Mouse (Mus musculus): Measurements from ENCODE around the gene Gm6034.
"Not testable (repeated sequence)": the region's sequence is repeated elsewhere in the genome, so short reads cannot be mapped to it uniquely, and the experiment has no call there.

Gene Gm6034

DNA sequence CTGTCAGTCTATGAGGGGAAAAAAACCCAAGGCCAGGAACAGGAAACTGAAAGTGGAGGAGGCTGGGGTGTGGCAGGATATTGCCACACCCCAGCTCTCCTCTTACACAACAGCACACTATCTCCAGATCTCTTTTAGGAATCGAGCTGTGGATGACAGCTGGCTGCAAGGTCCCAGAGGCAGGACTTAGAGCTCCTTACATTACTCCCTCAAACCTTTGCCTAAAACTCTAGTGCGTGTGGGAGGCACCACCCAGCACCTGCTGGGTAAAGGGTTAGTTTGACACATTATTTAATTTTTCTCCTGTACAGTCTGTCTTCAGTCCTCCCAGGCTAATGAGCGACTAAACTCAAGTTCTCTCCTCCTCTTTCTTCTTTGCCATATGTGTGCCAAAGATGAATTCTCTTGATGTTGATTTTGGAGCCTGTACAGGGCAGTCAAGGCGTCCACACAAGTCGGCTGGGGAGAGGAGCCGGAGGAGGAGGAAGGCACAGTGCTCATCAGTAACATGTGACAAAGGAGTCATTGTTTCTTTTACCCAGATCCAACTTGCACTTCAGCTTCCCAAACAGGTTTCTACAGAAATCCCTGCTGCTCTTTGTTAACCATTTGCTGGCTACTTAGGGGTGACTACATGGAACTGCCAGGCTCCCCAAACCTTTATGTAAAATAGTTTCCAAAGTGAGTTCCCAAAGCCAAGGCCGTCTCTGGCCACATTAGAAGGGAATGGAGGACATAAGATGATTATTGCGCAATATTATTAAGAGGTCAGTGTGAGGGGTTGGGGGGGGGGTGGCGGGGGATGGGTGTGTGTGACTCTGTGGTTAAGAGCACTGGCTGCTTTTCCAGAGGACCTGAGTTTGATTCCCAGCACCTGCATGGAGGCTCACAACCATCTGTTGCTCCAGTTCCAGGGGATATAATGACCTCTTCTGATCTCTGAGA, 18.8 kb upstream of the Gm6034 start:
- DNase-seq: no peak

DNA sequence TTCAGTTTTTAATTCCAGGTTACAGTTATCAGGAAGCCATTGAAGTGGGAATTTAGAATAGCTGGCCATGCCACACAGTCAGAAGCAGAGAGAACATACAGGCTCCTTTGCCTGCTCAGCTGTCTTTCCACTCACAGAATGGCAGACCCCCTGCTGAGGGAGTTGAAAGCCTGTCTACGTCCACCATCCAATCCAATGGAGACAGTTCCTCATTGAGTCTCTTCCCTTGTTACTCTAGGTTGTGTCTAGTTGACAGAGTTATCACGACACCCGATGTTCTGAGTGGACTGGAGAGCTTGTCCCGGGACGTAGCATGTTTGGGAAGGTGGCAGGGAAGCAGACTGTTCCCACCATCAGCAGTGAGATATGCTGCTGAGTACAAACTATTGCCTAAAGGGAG, 17.6 kb upstream of the Gm6034 start:
- no peak for DNase-seq

DNA sequence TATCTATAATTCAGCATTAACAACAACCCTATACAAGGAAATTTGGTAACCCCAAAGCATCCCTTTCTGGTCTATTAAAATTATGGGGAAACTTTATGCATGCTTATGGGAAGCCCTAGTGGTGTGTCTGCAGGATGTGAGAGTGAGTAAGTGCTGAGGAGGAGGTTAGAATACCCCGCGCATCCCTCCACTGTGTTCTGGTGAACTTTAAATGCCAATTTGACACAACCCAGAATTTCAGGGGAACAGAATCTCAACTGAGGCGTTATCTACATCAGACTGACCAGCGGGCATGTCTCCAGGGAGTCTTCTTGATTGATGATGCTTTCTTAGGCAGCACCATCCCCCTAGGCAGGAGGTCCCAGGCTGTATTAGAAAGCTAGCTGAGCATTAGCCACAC, 16.9 kb upstream of the Gm6034 start:
- no peak for DNase-seq

GRCm38 (mm10) chr17:36027663-36028062, 15.1 kb upstream of the Gm6034 start:
- DNase-seq: no peak

GRCm38 (mm10) chr17:36028879-36029619, 13.7 kb upstream of the Gm6034 start:
- no peak for DNase-seq

DNA sequence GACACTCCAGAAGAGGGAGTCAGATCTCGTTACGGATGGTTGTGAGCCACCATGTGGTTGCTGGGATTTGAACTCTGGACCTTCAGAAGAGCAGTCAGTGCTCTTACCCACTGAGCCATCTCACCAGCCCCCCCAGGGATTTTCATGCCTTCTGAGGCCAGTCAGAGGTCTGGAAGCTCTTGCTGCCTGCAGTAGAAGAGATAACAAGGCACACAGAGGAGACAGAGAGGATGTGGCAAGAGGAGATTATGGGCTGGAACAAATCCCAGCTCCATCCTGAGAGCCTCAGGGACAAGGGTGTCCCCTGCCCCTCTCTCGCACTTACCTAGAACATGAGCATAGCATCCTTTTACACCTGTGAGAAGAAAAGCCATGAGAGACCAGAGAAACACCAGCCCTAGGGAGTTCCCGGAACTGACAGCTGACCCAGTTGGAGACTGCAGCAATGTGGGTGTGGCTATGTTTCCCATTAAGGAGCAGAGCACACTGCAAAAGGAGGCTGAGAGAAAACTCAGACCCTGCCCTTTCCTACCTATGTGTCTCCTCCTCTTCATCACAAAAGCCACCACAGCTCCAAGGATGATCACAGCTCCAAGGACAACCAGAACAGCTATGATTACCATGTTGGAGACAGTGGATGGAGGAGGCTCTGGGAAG, 12.6 kb upstream of the Gm6034 start:
- DNase-seq: not testable (repeated sequence)

GRCm38 (mm10) chr17:36030703-36031582, 11.8 kb upstream of the Gm6034 start:
- not testable (repeated sequence) for DNase-seq

GRCm38 (mm10) chr17:36031583-36032331, 11.0 kb upstream of the Gm6034 start:
- peak; percentile 58 for DNase-seq

DNA sequence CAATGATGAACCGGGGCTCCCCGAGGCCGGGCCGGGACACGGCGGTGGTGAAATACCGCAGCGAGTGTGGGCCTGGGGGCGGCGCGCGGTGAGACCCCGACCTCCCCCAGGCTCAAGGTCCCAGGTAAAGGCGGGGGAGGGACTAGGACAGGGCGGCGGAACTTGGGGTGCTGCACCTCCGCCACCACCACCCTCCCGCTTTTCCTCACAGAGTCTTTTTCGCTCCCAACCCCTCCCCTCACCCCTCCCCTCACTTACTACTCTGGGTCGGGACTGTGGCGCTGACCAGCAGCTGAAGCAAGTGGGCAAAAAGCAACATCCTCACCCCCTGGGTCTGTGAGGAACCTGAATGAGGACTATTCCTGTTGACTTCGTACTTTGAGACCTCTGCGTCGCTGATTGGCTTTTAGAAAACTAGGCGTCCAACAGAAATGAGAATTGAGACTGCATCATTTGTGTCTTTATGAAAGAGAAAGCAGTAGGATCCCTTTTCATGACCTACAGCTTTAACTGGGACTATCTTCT, 10.3 kb upstream of the Gm6034 start, which contains the start of gene H2-T23:
Gene H2-T23, minus strand, starts transcription at position 505 of the 525 bp plus-strand sequence.
- DNase-seq: peak; percentile 29

DNA sequence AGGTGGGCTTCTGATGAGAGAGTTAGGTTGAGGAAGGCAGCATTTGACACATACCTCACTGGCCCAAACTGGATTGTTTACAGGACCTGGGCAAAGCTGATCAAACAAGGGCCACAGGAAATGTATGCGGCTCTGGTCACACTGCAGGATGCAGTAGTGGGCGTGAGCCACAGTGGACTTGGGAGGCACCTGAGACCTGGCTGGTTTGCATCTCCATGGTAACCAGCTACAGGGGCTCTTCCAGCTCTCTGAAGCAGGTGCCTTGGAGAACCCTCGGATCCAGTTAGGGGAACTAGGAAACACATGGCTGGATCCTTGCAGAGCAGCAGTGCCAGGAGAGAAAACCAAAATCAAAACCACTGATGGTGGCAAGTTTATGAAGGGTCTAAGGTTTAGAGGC, 8.2 kb upstream of the Gm6034 start:
- not testable (repeated sequence) for DNase-seq

GRCm38 (mm10) chr17:36035010-36035638, 7.6 kb upstream of the Gm6034 start:
- peak; percentile 65 for DNase-seq

- DNase-seq: not testable (repeated sequence)
These were observed 6.6 kb upstream of the Gm6034 start for GRCm38 (mm10) chr17:36036126-36036525.

GRCm38 (mm10) chr17:36040604-36041003, 2.2 kb upstream of the Gm6034 start:
- DNase-seq: not testable (repeated sequence)

- DNase-seq: not testable (repeated sequence)
These were observed 706 bp upstream of the Gm6034 start for GRCm38 (mm10) chr17:36042055-36042454.

DNA sequence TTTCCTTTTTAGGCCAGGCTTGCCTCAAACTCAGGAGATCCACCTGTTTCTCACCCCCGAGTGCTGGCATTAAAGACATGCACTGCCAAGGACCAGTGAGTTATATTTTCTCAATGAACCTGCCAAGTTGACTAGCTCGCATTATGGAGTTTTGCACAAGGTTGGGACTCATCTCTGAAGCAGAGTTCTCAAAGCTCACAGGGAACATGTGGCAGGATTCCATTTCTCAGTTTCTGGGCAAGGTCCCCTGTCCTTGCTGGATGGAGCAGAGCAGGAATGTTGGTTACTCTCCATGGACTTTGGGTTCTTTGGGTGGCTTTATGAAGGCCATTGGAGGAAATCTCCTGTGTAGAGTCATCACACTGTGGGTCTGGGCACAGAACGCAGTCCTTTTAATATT, 525 bp downstream of the Gm6034 start:
- DNase-seq: no peak

DNA sequence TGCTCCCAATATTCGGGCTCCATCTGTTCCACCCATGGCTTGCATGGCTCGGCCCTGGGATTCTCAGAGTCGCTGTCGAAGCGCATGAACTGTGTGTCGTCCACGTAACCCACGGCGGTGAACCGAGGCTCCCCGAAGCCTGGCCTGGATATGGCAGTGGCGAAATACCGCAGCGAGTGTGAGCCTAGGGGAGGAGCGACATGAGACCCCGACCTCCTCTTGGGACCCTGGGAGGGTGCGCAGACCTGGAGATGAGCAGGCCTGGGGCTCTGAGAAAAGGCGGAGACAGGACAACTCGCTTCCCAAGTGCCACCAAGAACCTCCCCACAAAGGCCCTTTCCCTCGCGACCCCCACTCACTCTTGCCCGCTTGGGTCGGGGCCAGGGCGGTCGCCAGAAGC, 15.2 kb downstream of the Gm6034 start:
- not testable (repeated sequence) for DNase-seq

DNA sequence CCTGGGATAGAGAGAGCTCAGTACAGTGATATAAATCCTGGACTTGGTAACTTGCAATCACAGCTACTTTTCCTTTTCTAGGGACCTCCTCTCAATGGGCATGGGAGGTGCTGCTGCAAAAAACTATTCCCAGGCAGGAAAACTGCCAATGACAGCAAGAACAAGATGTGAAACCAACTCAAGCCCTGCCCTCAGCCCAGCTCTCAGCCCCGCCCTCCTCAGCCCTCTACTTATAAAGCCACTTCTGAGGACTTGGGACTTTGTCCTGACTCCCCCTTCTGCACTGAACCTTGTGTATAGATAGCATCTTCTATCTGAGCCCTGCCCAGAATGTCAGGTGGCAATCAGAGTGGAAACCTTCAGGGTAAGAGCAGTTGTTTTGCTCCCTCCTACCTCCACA, 15.6 kb downstream of the Gm6034 start, which contains the start of gene Gm11127:
Gene Gm11127, minus strand, starts transcription at position 10 of the 400 bp plus-strand sequence.
- not testable (repeated sequence) for DNase-seq

DNA sequence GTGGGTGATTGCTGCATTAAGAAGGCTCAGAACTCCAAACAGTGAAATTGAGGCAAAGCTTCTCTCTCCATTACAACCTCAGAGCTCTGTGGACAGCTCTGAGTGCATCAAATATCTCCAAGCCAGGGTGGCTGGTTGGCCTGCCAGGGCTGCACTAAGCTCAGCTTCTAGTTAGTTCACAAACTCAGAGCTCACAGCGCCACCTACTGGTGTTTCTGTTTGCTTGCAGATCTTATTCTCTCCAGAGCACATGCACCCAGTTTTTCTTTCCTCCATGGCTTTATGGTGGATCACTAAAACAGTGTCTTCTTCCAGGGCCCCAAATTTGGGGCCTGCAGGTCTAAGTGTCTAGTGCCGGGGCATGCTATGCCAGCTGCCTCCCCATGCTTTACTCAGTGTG, 18.1 kb downstream of the Gm6034 start:
- peak; percentile 78 for DNase-seq

- DNase-seq: not testable (repeated sequence)
These were observed 39.1 kb downstream of the Gm6034 start for GRCm38 (mm10) chr17:36081901-36082300.

- DNase-seq: not testable (repeated sequence)
These were observed 39.9 kb downstream of the Gm6034 start for GRCm38 (mm10) chr17:36082519-36083232.
